Mouse (Mus musculus): Measurements from ENCODE around the gene Abhd2.

Abhd2 gene

GRCm38 (mm10) chr7:79398426-79398825, 125.4 kb downstream of the Abhd2 start:
- no peak for ATAC-seq (ENCODE audit: insufficient number of reproducible peaks, low FRiP score, low TSS enrichment)

- ATAC-seq (ENCODE audit: insufficient number of reproducible peaks, low FRiP score, low TSS enrichment): no peak
Observed at GRCm38 (mm10) chr7:79398971-79399370, 126.0 kb downstream of the Abhd2 start.

GRCm38 (mm10) chr7:79400296-79400695, 127.3 kb downstream of the Abhd2 start:
- ATAC-seq (ENCODE audit: insufficient number of reproducible peaks, low FRiP score, low TSS enrichment): no peak

GRCm38 (mm10) chr7:79414449-79415375, 141.7 kb downstream of the Abhd2 start:
- ATAC-seq (ENCODE audit: insufficient number of reproducible peaks, low FRiP score, low TSS enrichment): no peak

Data from cerebellum, adult (tissue).